Mouse (Mus musculus) ovary, postnatal 14 days (tissue): ENCODE measurements around the gene Plekha4.
A peak's percentile ranks its signal among the peaks of the same experiment; 100 is the strongest.

ENCODE experiments used
- DNase-seq: peaks from one replicate; pipeline ENCODE4 v3.0.0; 2022; ENCODE audit warnings: low spot score

Plekha4 gene

DNA sequence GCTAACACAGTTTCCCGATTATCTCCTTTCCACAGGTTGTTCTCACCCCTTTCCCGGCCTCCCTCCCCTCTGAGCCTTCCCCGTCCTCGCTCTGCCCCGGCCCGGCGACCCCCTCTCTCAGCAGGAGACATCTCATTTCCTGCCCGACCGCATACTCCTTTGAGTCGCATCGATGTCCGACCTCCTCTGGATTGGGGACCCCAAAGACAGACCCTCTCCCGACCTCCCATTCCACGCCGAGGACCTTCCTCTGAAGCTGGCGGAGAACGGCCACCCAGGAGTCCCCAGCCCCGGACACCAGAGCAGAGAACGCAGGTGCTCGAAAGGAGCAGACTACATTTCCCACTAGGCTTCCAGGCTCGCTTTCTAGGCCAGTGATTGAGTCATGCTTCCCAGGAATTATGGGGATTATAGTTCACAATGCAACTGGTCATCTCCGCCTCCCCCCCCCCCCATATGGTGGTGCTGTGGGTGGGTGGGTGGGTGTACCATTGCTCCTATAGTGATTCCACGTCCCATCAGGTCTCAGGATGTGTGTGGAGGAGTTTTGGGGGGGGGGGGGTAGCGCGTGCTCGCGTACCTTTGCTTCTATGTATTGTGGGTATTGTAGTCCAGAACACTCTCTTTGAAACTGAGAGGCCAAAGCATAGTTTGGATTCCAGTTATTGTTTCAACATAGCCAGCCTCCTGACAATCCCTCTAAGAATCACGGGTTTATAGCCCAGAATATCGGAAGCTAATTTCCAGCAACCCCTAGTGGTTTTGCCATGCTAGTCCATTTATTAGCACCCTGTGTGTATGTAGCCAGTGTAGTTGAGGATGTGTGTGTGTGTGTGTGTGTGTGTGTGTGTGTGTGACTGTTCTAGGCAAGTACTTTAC lies 12.3 kb downstream of the Plekha4 start:
- no peak for DNase-seq

DNA sequence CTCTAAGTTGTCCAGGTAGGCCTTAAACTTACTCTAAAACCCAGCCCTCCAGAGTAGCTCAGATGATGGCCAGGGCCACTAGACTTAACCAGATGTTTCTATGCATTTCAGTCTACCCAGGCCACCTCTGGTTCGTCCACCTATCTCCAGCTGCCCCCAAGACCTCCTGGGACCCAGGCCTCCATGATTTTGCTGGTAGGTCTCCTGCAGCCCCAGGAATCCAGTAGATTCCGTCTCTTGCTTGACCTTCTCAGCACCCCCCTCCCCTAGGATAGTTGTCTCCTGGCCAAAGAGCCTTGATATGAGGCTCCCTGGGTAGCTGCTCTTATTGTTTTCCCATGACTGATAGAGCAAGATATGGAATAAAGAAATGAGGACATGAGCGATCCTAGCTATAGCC lies 13.0 kb downstream of the Plekha4 start:
- no peak for DNase-seq

DNA sequence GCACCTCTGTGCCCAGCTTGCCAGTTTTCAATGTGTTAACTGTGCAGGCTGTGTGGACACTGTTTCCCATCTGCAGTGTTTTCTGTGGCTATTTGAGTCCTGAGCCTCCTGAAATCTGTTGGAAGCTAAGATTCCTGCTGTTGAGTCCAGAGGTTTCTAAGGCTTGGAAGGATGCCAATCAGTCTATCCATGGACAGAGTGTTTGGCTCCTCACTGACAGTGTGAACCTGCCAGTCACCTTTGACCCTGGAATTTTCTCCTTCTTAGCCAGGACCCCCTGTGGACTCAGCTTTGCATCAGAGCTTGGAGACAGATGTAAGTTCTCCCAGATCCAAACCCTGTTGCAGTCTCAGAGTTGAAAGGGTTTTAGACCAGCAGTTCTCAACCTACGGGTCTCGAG lies 14.1 kb downstream of the Plekha4 start:
- DNase-seq = no peak

DNA sequence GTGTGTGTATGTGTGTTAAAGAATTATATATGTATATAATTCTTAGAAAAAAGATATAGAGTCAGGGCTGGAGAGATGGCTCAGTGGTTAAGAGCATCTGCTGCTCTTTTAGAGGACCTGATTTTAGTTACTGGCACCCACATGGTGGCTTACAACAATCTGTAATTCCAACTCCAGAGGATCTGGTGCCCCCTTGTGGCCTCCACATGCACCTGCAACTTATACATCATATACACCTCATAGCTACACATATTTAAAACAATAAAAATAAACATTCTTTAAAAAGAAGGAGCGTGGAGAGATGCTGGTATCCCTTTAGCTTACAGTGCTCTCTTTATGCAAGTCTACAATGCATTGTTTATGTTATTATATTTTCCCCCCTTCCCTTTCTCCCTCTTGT lies 18.4 kb downstream of the Plekha4 start:
- DNase-seq = no peak

DNA sequence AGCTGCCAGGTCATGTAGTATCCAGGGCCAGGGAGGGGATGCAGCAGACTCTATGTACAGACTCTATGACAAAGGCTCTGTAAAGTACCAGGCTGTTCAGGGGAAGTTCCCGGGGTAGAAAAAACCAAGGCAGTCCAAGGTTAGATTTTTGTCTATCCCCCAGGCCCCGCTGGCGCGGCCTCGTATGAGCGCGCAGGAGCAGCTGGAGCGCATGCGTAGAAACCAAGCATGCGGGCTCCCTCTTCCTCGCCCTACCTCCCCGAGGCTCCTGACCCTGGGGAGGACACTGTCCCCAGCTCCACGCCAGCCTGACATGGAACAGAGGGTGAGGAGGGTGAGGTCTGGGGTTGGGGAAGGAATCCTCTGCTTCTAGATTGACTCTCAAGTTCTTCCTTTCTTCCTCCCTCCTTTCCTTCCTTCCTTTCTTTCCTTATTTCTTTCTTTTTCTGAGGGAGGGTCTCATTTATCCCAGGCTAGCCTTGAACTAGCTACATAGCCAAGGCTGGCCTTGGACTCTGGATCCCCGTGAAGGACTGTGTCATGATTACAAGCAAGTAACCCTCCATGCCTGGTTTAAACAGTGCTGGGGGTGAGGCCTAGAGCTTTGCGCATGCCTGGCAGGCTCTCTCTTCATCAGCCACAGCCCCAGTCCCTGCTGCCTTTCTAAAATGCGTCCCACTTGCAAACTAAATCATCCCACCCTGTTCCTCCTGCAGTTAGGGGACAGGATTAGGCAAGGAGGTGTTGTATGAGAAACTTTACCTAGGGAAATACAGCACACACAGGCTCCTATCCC lies 23.7 kb downstream of the Plekha4 start:
- no peak for DNase-seq

DNA sequence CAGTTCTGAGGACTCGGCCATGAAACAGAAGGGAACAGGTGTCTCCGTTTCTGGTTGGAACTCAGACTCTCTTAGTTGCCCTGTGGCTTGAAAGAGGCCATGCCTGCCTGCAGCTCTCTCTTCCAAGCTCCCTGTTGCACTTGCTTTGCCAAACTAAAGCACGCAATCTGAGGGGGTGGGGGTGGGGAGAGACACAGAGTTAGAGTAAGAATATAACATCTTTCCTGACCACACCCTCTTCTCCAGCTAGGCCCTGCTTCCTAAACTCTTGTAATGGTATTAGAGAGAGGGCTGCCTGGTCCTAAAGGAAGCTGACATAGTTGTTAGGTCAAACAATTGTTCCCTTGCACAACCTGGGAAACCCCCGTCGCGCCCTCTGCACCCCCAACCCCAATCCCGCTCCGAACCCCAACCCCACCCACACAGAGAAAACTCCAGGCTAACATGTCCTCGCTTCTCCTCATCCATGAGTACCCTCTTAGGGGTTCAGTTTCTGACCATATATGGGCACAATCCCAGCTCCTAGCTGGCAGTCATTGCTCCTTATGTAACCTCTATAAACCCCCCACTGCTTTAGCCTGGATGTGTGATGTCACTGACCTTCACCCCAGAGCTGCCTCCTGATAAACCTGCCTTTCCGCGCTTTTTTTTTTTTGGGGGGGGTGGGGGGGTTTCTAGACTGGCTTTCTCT lies 24.8 kb downstream of the Plekha4 start:
- no peak for DNase-seq

DNA sequence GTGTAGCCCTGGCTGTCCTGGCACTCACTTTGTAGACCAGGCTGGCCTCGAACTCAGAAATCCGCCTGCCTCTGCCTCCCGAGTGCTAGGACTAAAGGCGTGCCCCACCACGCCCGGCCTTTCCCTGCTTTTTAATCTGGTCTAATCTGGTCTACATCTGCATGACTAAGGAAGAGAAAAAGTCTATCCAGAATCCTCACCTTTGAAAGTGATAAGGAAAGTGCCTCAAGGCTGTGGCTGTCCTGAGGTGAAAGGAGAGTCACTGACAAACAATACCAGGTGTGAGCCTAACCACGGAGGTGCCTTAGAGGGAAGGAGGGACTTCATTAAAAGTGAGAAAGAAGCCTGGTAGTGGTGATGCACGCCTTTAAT lies 25.4 kb downstream of the Plekha4 start:
- no peak for DNase-seq

DNA sequence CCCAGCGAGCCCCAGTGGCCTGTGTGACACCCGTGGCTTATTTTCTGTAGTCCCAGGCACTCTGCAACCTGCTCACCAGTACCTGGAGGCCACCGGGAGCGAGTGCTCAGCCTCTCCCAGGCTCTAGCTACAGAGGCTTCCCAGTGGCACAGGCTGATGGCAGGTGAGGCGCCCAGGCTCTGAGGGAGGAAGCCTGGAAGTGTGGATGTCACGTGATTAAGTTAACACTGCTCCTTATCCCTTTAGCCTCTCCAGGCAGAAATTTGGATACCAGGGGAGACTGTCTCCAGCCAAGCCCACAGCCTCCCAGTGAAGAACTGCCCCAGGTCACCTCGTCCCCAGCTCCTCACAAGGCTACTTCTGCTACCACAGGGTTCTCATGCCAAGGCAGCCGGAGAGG lies 27.4 kb downstream of the Plekha4 start:
- no peak for DNase-seq

DNA sequence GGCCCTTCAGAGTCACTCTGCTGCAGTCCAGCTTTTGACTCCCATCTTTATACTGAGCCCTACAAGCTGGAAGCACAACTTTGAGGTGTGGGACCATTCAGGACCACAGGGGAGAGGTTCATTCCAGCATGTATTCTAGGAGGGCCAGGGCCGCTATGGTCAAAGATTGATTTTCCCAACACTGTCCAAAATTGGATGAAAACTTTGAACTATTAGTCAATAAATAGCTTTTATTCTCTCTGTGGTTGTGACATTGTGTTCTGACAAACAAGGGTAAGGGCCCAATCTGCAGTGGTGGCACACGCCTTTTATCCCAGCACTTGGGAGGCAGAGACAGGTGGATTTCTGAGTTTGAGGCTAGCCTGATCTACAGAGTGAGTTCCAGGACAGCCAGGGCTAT lies 27.9 kb downstream of the Plekha4 start:
- no peak for DNase-seq

DNA sequence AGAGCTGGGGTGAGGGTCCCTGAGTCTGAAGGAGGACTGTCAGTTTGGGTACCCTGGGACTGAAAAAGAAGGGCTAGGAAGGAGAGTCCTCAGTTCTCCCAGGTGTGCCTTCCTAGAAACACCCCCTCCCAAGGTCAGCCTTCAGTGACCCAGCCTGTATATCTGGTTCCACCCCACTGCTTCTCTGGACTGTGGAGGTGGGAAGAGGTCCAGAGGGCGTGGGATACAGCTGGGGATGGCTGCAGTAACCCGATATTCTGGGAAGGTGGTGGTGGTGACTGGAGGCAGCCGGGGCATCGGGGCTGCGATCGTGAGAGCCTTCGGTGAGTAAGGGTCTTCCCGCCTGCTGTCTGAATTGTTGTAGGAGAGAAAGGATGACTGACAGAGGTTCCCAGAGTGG lies 28.6 kb downstream of the Plekha4 start, which contains the start of gene Hsd17b14:
Gene Hsd17b14, plus strand, starts transcription at position 150 of the 400 bp plus-strand sequence.
- no peak for DNase-seq

DNA sequence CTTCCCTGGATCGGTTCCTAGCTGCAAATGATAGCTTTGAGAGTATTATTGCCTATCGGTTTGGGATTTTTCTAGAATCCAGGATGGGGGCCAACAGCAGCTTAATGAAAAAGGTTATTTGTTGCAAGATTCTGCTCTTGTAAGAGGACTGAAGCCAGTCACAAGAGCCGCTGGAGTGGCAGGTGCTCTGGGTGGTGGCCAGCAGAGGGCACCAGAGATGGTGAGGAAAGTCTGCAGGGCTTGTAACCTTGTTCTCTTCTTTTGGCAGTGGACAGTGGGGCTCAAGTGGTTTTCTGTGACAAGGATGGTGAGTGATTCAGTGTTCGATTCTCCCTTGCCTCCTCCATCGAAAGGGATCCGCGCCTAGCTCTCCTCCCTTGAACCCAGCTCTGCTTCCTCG lies 29.7 kb downstream of the Plekha4 start:
- peak; percentile 78 for DNase-seq

DNA sequence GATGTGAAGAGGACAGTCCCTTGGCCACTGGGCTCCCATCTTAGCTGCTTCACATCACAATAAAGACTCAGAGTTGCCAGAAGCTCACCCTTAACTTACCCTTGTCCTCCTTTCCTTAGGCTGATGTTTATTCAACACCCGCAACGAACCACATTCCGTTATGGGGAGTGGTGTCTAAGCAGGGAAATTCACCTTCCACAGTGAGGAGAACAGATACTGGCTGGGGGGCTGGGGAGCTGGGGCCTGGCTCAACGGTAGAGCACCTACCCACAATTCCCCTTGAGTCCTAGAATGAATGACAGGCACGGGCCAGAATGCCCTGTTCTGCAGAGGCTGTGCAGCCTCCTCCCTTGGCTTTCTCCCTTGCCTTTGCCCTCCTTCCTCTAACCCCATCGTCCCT lies 32.8 kb downstream of the Plekha4 start:
- no peak for DNase-seq

DNA sequence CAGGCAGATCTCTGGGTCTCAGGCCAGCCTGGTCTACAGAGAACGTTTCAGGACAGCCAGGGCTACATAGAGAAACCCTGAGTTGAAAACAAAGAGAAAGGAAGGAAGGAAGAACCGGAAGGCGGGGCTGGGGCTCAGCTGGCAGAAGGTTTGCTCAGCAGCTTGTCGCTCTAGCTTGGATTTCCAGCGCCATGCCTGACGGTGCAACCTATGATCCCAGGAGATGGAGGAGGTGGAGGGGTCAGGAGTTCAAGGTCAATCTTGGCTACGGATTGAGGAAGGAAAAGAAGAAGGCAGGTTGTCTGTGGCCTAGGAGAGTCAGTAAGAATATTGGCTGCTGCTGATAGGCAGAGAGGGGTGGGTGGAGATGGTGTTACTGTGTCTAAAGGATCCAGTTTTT lies 34.1 kb downstream of the Plekha4 start:
- DNase-seq = no peak

DNA sequence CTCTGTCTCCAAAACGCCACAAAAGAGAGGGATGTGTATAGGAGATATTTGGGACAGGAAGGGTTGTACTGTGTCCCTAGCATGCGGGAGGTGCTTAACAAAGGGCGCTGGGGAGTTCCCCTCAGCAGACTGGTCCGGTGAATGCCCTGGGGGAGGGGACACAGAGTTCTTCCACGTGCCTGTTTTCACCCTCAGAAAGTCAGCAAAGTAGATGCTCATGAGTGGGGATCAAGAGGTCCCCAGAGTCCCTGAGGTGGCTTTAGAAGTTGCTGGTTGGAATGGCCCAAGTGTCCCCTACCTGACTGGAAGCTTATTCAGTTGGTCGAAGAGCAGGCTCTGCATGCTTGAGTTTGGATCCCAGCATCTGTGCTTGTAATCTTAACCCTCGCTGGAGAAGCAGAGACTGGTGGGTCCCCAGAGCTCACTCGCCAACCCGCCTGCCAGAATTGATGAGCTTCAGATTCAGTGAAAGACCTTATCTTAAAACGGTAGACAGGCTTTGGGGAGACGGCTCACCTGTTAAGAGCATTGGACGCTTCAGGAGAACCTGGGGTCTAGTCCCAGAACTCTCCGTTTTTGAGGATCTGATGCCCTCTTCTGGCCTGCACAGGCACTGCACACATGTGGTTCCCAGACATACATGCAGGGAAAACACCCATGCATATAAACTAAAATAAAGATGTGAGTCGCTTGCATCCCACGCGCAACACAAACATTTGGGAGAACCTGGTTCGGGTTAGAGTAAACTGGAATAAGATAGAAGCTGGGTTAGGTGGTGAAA lies 34.9 kb downstream of the Plekha4 start:
- DNase-seq = peak; percentile 80

DNA sequence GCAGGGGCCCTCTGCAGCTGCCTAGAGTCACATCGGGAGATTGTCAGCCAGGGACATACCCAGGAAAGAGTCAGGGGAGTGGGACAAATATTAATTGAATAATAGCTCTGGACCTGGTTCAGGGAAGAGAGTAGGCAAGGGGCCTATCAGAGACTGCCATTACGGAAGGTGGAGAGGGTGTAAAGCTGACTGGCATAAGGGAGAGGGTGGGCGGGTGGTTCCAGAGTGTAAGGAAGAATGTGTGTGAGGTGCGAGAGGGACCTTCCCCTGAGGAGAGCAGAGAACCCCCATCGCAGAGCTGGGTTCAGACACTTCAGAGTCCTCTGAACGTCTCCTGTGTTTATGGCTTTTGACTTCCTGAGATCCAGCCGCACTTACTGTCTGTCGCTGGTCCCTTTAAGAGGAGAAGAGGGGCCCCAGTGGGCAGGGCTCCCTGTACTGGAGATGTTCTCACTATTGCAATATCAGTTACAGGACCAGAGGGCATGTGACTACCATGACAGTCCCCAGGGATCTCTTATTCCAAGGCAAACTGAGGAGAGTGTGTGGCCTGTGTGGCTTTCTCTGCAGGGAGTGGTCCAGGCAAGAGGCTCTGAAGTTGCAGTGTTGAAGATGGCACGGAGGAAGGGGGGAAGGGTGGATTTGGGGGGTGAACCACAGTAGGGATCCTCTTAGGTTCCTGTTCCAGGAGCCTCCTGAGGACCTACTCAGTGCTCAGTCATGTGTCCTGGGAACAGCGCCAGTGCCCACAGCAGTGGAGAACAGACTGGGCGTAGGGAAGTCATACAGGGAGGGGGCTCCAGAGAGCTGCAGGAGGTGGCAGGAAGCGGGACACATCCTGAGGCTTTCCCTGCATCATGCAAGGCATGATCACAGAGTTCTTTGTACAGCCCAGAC lies 35.7 kb downstream of the Plekha4 start:
- DNase-seq = no peak

DNA sequence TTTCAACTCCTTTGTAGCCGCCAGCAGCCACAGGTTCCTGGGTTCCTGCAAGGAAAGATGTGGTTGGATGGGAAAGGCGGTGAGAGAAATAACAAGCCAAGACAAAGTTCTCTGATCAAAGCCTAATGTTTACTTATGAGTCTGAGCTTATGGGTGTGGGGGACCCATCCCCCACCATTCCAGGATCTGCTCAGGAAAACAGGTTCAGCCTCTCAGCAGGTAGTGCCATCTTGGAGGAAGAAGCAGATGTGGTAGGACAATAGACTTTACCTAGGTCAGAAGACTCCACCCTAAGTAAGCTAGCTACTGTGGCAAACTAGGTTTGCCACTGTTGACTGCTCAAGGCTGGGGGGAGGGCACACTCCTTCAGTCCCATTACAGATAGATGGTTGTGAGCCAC lies 38.7 kb downstream of the Plekha4 start:
- no peak for DNase-seq

DNA sequence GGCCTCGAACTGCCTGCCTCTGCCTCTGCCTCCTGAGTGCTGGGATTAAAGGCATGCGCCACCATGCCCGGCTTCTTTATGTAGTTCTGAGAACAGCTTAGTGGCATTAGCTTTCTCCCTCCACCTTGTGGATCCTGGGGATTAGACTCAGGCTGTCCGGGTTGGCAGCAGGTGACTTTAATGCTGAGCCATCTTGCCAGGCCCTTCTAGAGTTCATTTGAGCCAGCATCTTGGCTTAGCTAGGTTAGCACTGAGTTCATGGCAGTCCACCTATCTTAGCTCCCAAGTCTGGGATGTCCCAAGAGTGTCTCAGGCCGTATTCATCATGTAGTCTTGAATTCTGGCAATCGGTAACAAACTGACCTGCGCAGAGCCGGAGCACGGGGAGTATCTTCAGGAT lies 39.3 kb downstream of the Plekha4 start:
- DNase-seq = no peak

DNA sequence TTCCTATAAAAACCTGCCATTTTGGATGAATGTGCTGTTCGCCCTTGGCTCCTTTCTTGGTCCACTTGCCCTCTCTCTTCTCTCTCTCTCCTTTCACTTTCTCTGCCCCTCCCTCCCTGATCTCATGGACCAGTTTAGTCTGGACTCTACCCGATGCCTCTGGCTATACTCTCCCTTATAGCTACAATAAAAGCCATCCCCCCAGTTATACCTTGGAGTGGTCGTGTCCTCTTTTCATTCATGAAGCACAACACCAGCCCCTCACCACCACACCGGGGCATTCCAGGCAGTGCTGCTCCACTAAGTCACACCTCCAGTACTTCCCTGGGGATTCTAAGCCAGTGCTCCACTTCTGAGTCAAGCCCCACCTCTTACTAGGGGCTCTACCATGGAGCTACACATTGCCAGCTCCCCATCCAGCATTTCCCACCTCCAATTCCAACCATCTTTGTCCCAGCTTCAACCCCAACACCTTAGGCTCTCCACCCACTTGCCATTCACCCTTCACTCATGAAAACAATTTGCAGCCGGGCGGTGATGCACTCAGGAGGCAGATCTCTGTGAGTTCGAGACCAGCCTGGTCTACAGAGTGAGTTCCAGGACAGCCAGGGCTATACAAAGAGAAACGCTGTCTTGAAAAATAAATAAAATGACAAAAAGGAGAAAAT lies 41.1 kb downstream of the Plekha4 start:
- DNase-seq = no peak

DNA sequence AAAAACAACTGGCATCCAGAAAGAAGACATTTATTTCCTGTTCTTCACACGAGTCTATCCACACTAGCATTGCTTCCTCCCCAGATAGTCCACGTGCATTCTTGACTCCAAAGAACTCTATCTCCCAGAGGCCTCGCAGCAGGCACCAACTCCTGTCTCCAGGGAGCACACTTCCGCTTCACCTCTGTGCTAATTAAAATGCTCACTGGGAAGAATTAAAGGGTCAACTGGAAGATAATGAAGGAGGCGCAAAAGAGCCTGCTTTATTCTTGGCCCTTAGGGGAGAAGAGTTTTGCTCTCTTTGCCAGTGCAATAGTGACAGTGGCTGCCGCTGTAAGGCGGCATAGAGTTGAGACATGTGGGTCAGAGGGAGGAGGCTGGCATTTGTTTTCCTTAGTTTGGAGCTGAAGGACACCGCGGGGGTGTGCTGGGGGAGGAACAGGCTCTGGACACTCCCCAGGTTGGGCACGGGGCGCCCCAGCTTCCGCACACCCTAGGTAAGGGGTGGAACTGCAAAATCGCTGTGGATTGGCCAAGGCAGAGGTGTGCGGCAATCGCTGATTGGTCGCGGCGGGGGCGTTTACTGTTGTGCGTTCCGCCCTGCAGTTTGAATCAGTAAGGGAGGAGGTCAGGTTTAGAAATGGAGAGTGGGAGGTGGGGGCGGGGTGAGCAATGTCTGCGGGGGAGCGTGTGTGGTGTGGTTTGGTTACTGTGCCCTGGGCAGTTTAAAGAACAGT lies 41.8 kb downstream of the Plekha4 start:
- peak; percentile 84 for DNase-seq
